Mouse (Mus musculus) E14TG2a.4 (cell line): ENCODE data around the gene Zfp960.
"Not testable (repeated sequence)": the region's sequence is repeated elsewhere in the genome, so short reads cannot be mapped to it uniquely, and the experiment has no call there.

ENCODE experiments used
- H3K27me3 ChIP-seq: 2 replicates; pipeline ENCODE4 v1.6.1; 2014; ENCODE audit warnings: low read length, control low read depth; ENCODE audit not compliant: insufficient read depth
- H3K36me3 ChIP-seq: 2 replicates; pipeline ENCODE4 v1.6.1; 2014; ENCODE audit warnings: low read length, control low read depth; ENCODE audit not compliant: insufficient read depth
- H3K4me1 ChIP-seq: replicated peaks from 2 replicates; pipeline ENCODE4 v1.6.1; 2014; ENCODE audit warnings: low read depth, low read length, control low read depth
- H3K4me3 ChIP-seq: replicated peaks from 2 replicates; pipeline ENCODE4 v1.5.1; 2014; ENCODE audit warnings: mild to moderate bottlenecking, low read length
- H3K9me3 ChIP-seq: 2 replicates; pipeline ENCODE4 v1.6.1; 2014; ENCODE audit warnings: low read length, control low read depth

Gene Zfp960

GRCm38 (mm10) chr17:17063628-17064494 lies at the start of gene Zfp960:
Gene Zfp960, plus strand, starts transcription at chr17:17064113.
- not testable (repeated sequence) for H3K27me3 ChIP-seq, H3K36me3 ChIP-seq, H3K9me3 ChIP-seq
- Histone ChIP-seq H3K4me1 (peaks cover 32% of the 10 kb centered on the region), H3K4me3 (peak within 1 kb of the TSS; percentile 84)

GRCm38 (mm10) chr17:17018071-17018470 lies 45.8 kb upstream of the Zfp960 start:
- not testable (repeated sequence) for H3K4me1 ChIP-seq, H3K27me3 ChIP-seq, H3K9me3 ChIP-seq, H3K4me3 ChIP-seq
- H3K36me3 ChIP-seq = peaks cover 20% of the 10 kb centered on the region

GRCm38 (mm10) chr17:17059566-17059965 lies 4.3 kb upstream of the Zfp960 start:
- peaks cover 20% of the 10 kb centered on the region for H3K4me1 ChIP-seq
- not testable (repeated sequence) for H3K9me3 ChIP-seq

GRCm38 (mm10) chr17:17120830-17121502 lies 57.1 kb downstream of the Zfp960 start, which contains the start of gene Zfp97:
Gene Zfp97, plus strand, starts transcription at chr17:17121415.
- not testable (repeated sequence) for H3K27me3 ChIP-seq

More at GRCm38 (mm10) chr17:17059566-17059965, 4.3 kb upstream of the Zfp960 start:
- not testable (repeated sequence) for H3K36me3 ChIP-seq, H3K27me3 ChIP-seq, H3K4me3 ChIP-seq

More at GRCm38 (mm10) chr17:17120830-17121502, 57.1 kb downstream of the Zfp960 start, which contains the start of gene Zfp97:
- H3K9me3 ChIP-seq, H3K4me3 ChIP-seq, H3K4me1 ChIP-seq, H3K36me3 ChIP-seq: not testable (repeated sequence)
